Mouse (Mus musculus) liver, embryonic 14.5 days (tissue): ENCODE measurements around the gene Ank2. TPM values are rescaled to one million over a fixed set of nuclear protein-coding genes. Genes with fewer than 3 reads are reported as not detected.

ENCODE experiments used
- ATAC-seq: fragments of 200-750 bp; cut with Nextera tagmentation; 2 replicates; pipeline ENCODE4 v1.8.0; 2017; ENCODE audit warnings: moderate number of reproducible peaks, mild to moderate bottlenecking, moderate library complexity; ENCODE audit not compliant: insufficient read depth
- DNase-seq, 3 experiments: peaks; one replicate each; pipeline ENCODE4 v3.0.0-alpha.2; 2012 to 2013; ENCODE audit warnings: low read depth in 3 of 3, low spot score in 3 of 3
- H3K27ac ChIP-seq: fragments of 300-500 bp; sonication (generic); 2 replicates; pipeline ENCODE4 v1.5.1; 2014; ENCODE audit warnings: moderate library complexity, mild to moderate bottlenecking, control low read depth, inconsistent platforms
- H3K27me3 ChIP-seq: fragments of 300-500 bp; sonication (generic); 2 replicates; pipeline ENCODE4 v1.6.1; 2014; ENCODE audit warnings: mild to moderate bottlenecking, low read length, moderate library complexity; ENCODE audit not compliant: control insufficient read depth, insufficient read depth
- H3K36me3 ChIP-seq: fragments of 300-500 bp; sonication (generic); replicated peaks from 2 replicates; pipeline ENCODE4 v1.6.1; 2014; ENCODE audit warnings: low read depth; ENCODE audit not compliant: control insufficient read depth, insufficient read depth
- H3K4me1 ChIP-seq, 2 experiments: fragments of 200-500 bp in 1 of 2; fragments of 300-500 bp in 1 of 2; sonication (generic) in 1 of 2; replicated peaks; 2 replicates each; pipeline ENCODE4 v1.6.1; 2012 to 2014; ENCODE audit warnings: antibody characterized with exemption in 1 of 2, inconsistent platforms in 1 of 2, low read length in 1 of 2; ENCODE audit not compliant: control insufficient read depth in 2 of 2, insufficient read depth in 2 of 2
- H3K4me2 ChIP-seq: fragments of 300-500 bp; sonication (generic); 2 replicates; pipeline ENCODE4 v1.6.1; 2014; ENCODE audit warnings: low read depth, mild to moderate bottlenecking, control low read depth, moderate library complexity
- H3K4me3 ChIP-seq, 2 experiments: fragments of 200-500 bp in 1 of 2; fragments of 300-500 bp in 1 of 2; sonication (generic) in 1 of 2; 2 replicates each; pipeline ENCODE4 v1.5.1; 2012 to 2014; ENCODE audit warnings: low read depth in 2 of 2, low read length in 2 of 2, mild to moderate bottlenecking in 2 of 2, control low read depth in 1 of 2, inconsistent platforms in 1 of 2, moderate library complexity in 1 of 2; ENCODE audit not compliant: insufficient read depth in 1 of 2
- H3K9ac ChIP-seq: fragments of 300-500 bp; sonication (generic); replicated peaks from 2 replicates; pipeline ENCODE4 v1.6.1; 2014; ENCODE audit warnings: mild to moderate bottlenecking, control low read depth, moderate library complexity
- H3K9me3 ChIP-seq: fragments of 300-500 bp; sonication (generic); 2 replicates; pipeline ENCODE4 v1.6.1; 2016; ENCODE audit warnings: low read length, mixed read lengths; ENCODE audit not compliant: control insufficient read depth
- CTCF ChIP-seq: IDR thresholded peaks from 2 replicates; pipeline ENCODE4 v1.5.1; 2016; ENCODE audit warnings: antibody characterized with exemption, low read depth, control low read depth
- EP300 ChIP-seq: IDR thresholded peaks from 2 replicates; pipeline ENCODE4 v1.6.1; 2016; ENCODE audit warnings: antibody characterized with exemption, low read depth
- WGBS: fragments of 180-500 bp; shearing (Covaris S2); extraction: QIAGEN DNeasy Blood & Tissue Kit; methylation state at CpG from one replicate; pipeline ENCODE4 v1.1.7; 2014; ENCODE audit not compliant: insufficient replicate concordance; 5-methylcytosine and 5-hydroxymethylcytosine counted together
- polyA plus RNA-seq, 2 experiments: library from polyadenylated mRNA; depleted of rRNA in 1 of 2; stranded (reverse) in 1 of 2; unstranded in 1 of 2; fragments of >200 nt; fragmentation: Nextera tagmentation in 1 of 2; extraction: Ambion mirVana in 1 of 2; gene quantifications; 2 replicates each; pipeline versions ENCODE4 v1.2.1 to v1.2.3; 2012 to 2014

Gene Ank2
- polyA plus RNA-seq, 2 experiments, result 4.8 to 5.2 TPM

DNA sequence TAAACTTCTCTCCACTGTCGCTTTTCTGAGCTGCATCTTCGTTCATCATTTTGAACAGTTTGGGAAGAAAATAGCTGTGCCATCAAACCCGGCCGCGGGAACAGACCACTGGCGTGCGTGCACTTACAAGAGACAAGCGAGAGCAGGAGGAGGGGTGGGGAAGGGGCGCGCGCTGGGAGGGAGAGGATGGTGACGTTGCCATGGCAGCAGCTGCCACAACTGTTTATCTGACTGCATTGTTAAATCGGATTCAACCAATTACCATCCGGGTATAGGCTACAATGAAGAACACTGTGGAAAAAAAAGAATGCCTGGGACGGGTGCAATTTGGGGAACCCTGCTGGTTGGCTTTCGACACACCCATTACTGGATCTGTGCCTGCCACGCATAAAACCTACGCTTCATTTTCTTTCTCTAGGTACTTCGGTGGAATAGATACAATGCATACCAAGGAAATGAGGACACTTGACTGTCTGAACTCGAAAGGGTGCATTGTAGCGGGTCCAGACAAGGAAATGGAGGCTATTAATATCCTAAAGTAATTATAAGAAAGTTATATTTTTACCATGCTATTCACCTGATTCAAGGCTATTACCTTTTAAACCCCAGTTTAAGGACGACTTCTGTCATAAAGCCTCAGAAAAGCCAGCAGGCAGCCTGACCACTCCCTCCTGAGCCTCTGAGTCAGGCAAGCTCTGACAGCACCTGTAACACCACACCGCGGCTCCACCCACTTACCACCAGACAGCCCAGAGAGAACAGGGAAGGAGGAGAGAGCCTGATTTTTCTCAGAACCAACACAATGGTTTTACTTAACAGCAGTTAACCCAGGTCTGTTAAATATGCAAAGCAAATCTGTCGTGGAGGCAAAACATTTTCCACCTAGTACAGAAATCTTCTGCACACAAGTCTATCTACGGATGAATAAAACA is 273.1 kb downstream of the Ank2 start:
- Histone ChIP-seq H3K9ac (no peak overlapping the region), H3K9me3 (no peaks in the 10 kb centered on the region), H3K27me3 (no peaks in the 10 kb centered on the region), H3K4me3 (no peak overlapping the region), H3K36me3 (no peaks in the 10 kb centered on the region), H3K27ac (no peak overlapping the region), H3K4me1 (no peaks in the 10 kb centered on the region), H3K4me2 (no peak overlapping the region)
- ATAC-seq (no peak), DNase-seq (no peak)
- WGBS, result 5% methylated on average over 26 of the region's 26 CpGs
- no peak for TF ChIP-seq CTCF
- no peak for TF ChIP-seq EP300

DNA sequence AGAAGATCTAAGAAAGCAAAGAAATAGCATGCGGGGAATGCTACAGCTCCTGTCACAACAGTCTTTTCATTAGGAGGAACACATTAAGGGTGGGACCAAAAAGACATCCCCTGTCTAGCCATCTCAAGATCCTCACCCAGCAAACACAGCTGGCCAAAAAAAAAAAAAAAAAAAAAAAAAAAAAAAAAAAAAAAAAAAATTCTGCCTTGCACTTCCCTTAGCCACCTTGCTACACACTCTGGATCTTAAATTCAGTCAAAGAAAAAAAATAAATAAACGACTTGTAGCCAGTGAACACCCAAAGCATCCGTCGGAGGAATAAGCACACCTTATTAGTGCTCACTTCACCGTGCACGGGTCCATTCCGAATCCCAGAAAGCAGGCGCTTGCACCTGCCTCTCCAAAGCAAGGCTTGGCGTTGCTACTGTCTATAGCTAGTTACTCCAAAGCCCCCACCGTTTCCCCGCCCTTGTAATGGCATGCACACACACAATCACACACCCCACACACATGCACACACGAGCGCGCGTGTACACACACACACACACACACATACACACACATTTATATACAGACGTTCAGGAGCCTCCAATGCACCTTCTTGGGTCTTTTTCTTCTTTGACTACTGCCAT is 273.9 kb downstream of the Ank2 start:
- DNase-seq, result no peak
- WGBS, result 21% methylated on average over 16 of the region's 16 CpGs
- no peak for ATAC-seq
- no peak for TF ChIP-seq EP300
- no peak for TF ChIP-seq CTCF
- Histone ChIP-seq H3K9me3 (no peaks in the 10 kb centered on the region), H3K9ac (no peak overlapping the region), H3K4me2 (no peak overlapping the region), H3K4me3 (no peak overlapping the region), H3K36me3 (no peaks in the 10 kb centered on the region), H3K4me1 (no peaks in the 10 kb centered on the region), H3K27ac (no peak overlapping the region), H3K27me3 (no peaks in the 10 kb centered on the region)

DNA sequence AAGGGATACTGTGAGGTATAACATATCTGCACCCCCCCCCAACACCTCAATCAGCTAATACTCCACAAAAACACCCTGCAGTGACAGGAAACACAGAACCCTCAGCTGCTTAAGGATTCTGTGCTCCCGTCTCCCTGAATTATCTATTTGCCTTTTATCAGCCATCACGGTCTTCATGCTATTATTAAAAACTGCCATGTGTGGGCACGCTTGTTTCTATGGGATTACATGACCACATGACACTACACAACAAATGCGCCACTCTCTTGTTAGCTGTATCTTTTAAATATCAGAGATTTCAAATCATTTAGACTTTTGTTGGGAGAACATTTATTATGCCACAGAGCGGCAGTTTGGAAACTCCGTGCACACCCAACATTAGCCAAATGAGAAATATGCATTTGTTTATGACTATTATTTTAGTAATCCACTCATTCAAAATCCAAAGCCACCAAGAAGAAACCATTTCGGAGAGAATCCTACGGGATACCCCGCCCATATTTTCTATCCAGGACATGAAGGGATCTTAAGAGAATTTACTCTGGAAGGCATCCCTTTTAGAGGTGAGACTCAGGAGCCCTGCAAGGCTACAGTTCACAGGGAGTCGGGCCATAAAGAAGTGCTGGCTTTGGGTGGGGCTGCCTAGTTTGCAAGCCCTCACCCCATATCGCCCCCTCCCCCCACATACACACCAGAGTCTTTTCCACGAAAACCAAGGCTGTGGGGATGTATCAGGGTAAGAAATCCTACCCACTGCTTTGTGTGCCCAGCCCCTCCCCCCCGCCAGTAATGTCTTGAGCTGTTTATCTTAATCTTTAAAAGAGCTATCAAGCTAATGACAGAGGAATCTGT is 274.6 kb downstream of the Ank2 start:
- TF ChIP-seq EP300 (no peak), CTCF (no peak)
- no peak for ATAC-seq

GRCm38 (mm10) chr3:127222086-127222485 is 277.1 kb downstream of the Ank2 start:
- H3K36me3 ChIP-seq, result no peaks in the 10 kb centered on the region
- ATAC-seq (no peak), DNase-seq (no peak)
- no peak overlapping the region for H3K9ac ChIP-seq
- H3K4me1 ChIP-seq, result no peaks in the 10 kb centered on the region
- H3K4me2 ChIP-seq, result no peak overlapping the region
- no peak for TF ChIP-seq EP300
- no peak for TF ChIP-seq CTCF
- 56% methylated on average over 2 of the region's 2 CpGs for WGBS
- H3K27ac ChIP-seq, result no peak overlapping the region
- no peaks in the 10 kb centered on the region for H3K9me3 ChIP-seq
- H3K4me3 ChIP-seq, result no peak overlapping the region
- no peaks in the 10 kb centered on the region for H3K27me3 ChIP-seq

More for the DNA sequence above, 274.6 kb downstream of the Ank2 start:
- H3K27ac ChIP-seq, result no peak overlapping the region
- DNase-seq, result no peak
- H3K4me3 ChIP-seq, result no peak overlapping the region
- no peak overlapping the region for H3K9ac ChIP-seq
- no peaks in the 10 kb centered on the region for H3K4me1 ChIP-seq
- no peaks in the 10 kb centered on the region for H3K9me3 ChIP-seq
- 52% methylated on average over 13 of the region's 13 CpGs for WGBS
- no peak overlapping the region for H3K4me2 ChIP-seq
- no peaks in the 10 kb centered on the region for H3K27me3 ChIP-seq
- H3K36me3 ChIP-seq, result no peaks in the 10 kb centered on the region

GRCm38 (mm10) chr3:127220859-127221258 is 278.3 kb downstream of the Ank2 start:
- H3K27ac ChIP-seq, result no peak overlapping the region
- 65% methylated on average over 9 of the region's 9 CpGs for WGBS

More at GRCm38 (mm10) chr3:127220859-127221258, 278.3 kb downstream of the Ank2 start:
- Histone ChIP-seq H3K27me3 (no peaks in the 10 kb centered on the region), H3K36me3 (no peaks in the 10 kb centered on the region), H3K4me2 (no peak overlapping the region), H3K4me3 (no peak overlapping the region), H3K4me1 (no peaks in the 10 kb centered on the region), H3K9ac (no peak overlapping the region), H3K9me3 (no peaks in the 10 kb centered on the region)
- TF ChIP-seq CTCF (no peak), EP300 (no peak)
- ATAC-seq (no peak), DNase-seq (no peak)
